ENCODE assay signal across 16 mouse cellular contexts in genomic region chr6:12014035-12014434, GRCm38 (mm10).
DNase-seq lines count a peak whose midpoint lies in the region; ATAC-seq and TF ChIP-seq lines count a peak whose summit lies in the region.
"Had no signal": no experiment of that assay in that cellular context is flagged by ENCODE, and none has a peak within 500 bp of the region (broad histone marks: within the 10 kb centered on the region; RNA-seq: fewer than 3 reads in every experiment).

No protein-coding gene starts in this region.

- H3K4me2 ChIP-seq in forebrain, embryonic 12.5 days, result no peak overlapping the region
- H3K4me2 ChIP-seq in forebrain, postnatal 0 days (ENCODE audit: low read depth), result no peak overlapping the region
- H3K4me2 ChIP-seq in kidney, postnatal 0 days (ENCODE audit: low read length), result 0 out of 2 replicates have a peak overlapping the region, but pooled peaks have one; percentile 2
- H3K4me2 ChIP-seq in hindbrain, embryonic 16.5 days (ENCODE audit: low read length), result no peak overlapping the region

- in situ Hi-C loops in Patski (cut with MboI; ENCODE audit: low pct_unique_long_range_greater_than_20kb), result no loop called here

- no peak for TF ChIP-seq CTCF in forebrain, postnatal 0 days (IDR thresholded peaks at IDR 0.05; ENCODE audit: low read depth)
- no peak for TF ChIP-seq CTCF in kidney, postnatal 0 days (IDR thresholded peaks at IDR 0.05; ENCODE audit: low read depth)
- no peak for TF ChIP-seq CTCF in Patski (IDR thresholded peaks at IDR 0.05)

- H3K9me3 ChIP-seq in forebrain, embryonic 12.5 days, result no peaks in the 10 kb centered on the region
- no peaks in the 10 kb centered on the region for H3K9me3 ChIP-seq in forebrain, postnatal 0 days (ENCODE audit: low read length)
- H3K9me3 ChIP-seq in kidney, postnatal 0 days (replicated peaks; ENCODE audit: low read length), result no peaks in the 10 kb centered on the region
- H3K9me3 ChIP-seq in hindbrain, embryonic 16.5 days (ENCODE audit: control insufficient read depth, low read length), result no peaks in the 10 kb centered on the region

- no peak for DNase-seq in forebrain, postnatal 0 days
- peak; percentile 58 for DNase-seq in kidney, postnatal 0 days (ENCODE audit: low spot score)
- DNase-seq in kidney, postnatal 25 days, result no peak
- no peak for DNase-seq in Patski (ENCODE audit: low read depth, low spot score)
- no peak for DNase-seq in layer of hippocampus, adult 8-10 months (ENCODE audit: low spot score in 2 of 2)
- no peak for DNase-seq in left cerebral cortex, postnatal 10 days (ENCODE audit: extremely low spot score in 1 of 2, low spot score in 2 of 2)
- DNase-seq: adrenal gland, adult 2 months; cerebellum, adult 11-12 months; cerebellum, postnatal 36 days; gastrocnemius, postnatal 10 days; lung, postnatal 14 days; right cerebral cortex, postnatal 25 days had no signal

- POLR2A ChIA-PET in Patski (lab: Charles Lee), result interaction anchor here (1.2 kb wide), 1 partner anchor 15 kb away, joined by 5 read pairs; no protein-coding TSS in a partner anchor

- H3K4me3 ChIP-seq in forebrain, embryonic 12.5 days (replicated peaks), result no peak overlapping the region
- no peak overlapping the region for H3K4me3 ChIP-seq in forebrain, postnatal 0 days (ENCODE audit: low read depth, low read length)
- no peak overlapping the region for H3K4me3 ChIP-seq in kidney, postnatal 0 days (replicated peaks; ENCODE audit: low read depth, low read length)
- H3K4me3 ChIP-seq in hindbrain, embryonic 16.5 days (ENCODE audit: low read length), result no peak overlapping the region
- H3K4me3 ChIP-seq: layer of hippocampus, adult 2 months; left cerebral cortex, adult 2 months had no signal

- H3K27me3 ChIP-seq in forebrain, embryonic 12.5 days, result no peaks in the 10 kb centered on the region
- H3K27me3 ChIP-seq in forebrain, postnatal 0 days (ENCODE audit: insufficient read depth, low read length), result no peaks in the 10 kb centered on the region
- H3K27me3 ChIP-seq in kidney, postnatal 0 days (ENCODE audit: insufficient read depth, low read length), result no peaks in the 10 kb centered on the region
- no peaks in the 10 kb centered on the region for H3K27me3 ChIP-seq in Patski
- H3K27me3 ChIP-seq in hindbrain, embryonic 16.5 days (replicated peaks; ENCODE audit: control insufficient read depth, insufficient read depth, low read length), result no peaks in the 10 kb centered on the region

- CTCF ChIA-PET in Patski (lab: Charles Lee), result interaction anchor here (1.4 to 1.5 kb wide), 2 partner anchors 8 to 40 kb away, joined by 3 read pairs; no protein-coding TSS in a partner anchor

- no peak overlapping the region for H3K9ac ChIP-seq in forebrain, embryonic 12.5 days
- H3K9ac ChIP-seq in forebrain, postnatal 0 days, result no peak overlapping the region
- H3K9ac ChIP-seq in kidney, postnatal 0 days (ENCODE audit: low read depth, low read length), result no peak overlapping the region
- no peak overlapping the region for H3K9ac ChIP-seq in hindbrain, embryonic 16.5 days (ENCODE audit: low read depth, low read length)

- peaks cover 5% of the 10 kb centered on the region; the same call in 1 of the 2 replicates for H3K4me1 ChIP-seq in forebrain, embryonic 12.5 days
- no peaks in the 10 kb centered on the region for H3K4me1 ChIP-seq in forebrain, postnatal 0 days (ENCODE audit: insufficient read depth)
- no peaks in the 10 kb centered on the region for H3K4me1 ChIP-seq in kidney, postnatal 0 days (replicated peaks; ENCODE audit: insufficient read depth, low read length)
- no peaks in the 10 kb centered on the region for H3K4me1 ChIP-seq in hindbrain, embryonic 16.5 days (ENCODE audit: control insufficient read depth, insufficient read depth, low read depth, low read length)

- intact Hi-C loops in left cerebral cortex, postnatal 10 days (cut with DNase I), result no loop called here

- 26% methylated on average over 2 of the region's 2 CpGs for WGBS in forebrain, embryonic 12.5 days
- WGBS in forebrain, postnatal 0 days, result 10% methylated on average over 2 of the region's 2 CpGs
- WGBS in kidney, postnatal 0 days, result 33% methylated on average over 2 of the region's 2 CpGs
- WGBS in hindbrain, embryonic 16.5 days, result 19% methylated on average over 2 of the region's 2 CpGs

- H3K27ac ChIP-seq in forebrain, embryonic 12.5 days, result no peak overlapping the region
- H3K27ac ChIP-seq in forebrain, postnatal 0 days (ENCODE audit: low read depth, low read length), result no peak overlapping the region
- no peak overlapping the region for H3K27ac ChIP-seq in kidney, postnatal 0 days
- H3K27ac ChIP-seq in hindbrain, embryonic 16.5 days (ENCODE audit: low read depth, low read length), result no peak overlapping the region
- H3K27ac ChIP-seq: layer of hippocampus, adult 2 months; left cerebral cortex, adult 2 months had no signal

- H3K36me3 ChIP-seq in forebrain, embryonic 12.5 days (replicated peaks), result peaks cover 4% of the 10 kb centered on the region; the same call in 1 of the 2 replicates
- peaks cover 5% of the 10 kb centered on the region; the same call in 1 of the 2 replicates for H3K36me3 ChIP-seq in forebrain, postnatal 0 days (ENCODE audit: insufficient read depth)
- H3K36me3 ChIP-seq in kidney, postnatal 0 days (ENCODE audit: insufficient read depth, low read length), result no peaks in the 10 kb centered on the region
- H3K36me3 ChIP-seq in hindbrain, embryonic 16.5 days (ENCODE audit: control insufficient read depth, insufficient read depth, low read length), result no peaks in the 10 kb centered on the region

- peak; percentile 58; the same call in 1 of the 2 replicates for ATAC-seq in forebrain, embryonic 12.5 days (ENCODE audit: low FRiP score)
- no peak for ATAC-seq in forebrain, postnatal 0 days
- peak; percentile 80; the same call in 1 of the 2 replicates for ATAC-seq in kidney, postnatal 0 days (replicated peaks; ENCODE audit: low FRiP score, low read depth)
- peak; percentile 74 for ATAC-seq in Patski
- 0 out of 2 replicates have a peak, but pooled peaks have one; percentile 50 for ATAC-seq in hindbrain, embryonic 16.5 days
